Mouse (Mus musculus) v-Abl transformed pro-B cells (cell line): ENCODE data around the gene Usp29.
"Not testable (repeated sequence)": the region's sequence is repeated elsewhere in the genome, so short reads cannot be mapped to it uniquely, and the experiment has no call there.

ENCODE experiments used
- in situ Hi-C, 2 experiments: fragments of 400-800 bp; cut with MboI; formaldehyde crosslinking; loops; one replicate each; pipeline ENCODE4 v1.15.1; 2025; ENCODE audit not compliant: unreplicated experiment in 2 of 2

Gene Usp29

GRCm38 (mm10) chr7:6866351-6866750, 136.0 kb downstream of the Usp29 start:
- in situ Hi-C loops = no loop called here

DNA sequence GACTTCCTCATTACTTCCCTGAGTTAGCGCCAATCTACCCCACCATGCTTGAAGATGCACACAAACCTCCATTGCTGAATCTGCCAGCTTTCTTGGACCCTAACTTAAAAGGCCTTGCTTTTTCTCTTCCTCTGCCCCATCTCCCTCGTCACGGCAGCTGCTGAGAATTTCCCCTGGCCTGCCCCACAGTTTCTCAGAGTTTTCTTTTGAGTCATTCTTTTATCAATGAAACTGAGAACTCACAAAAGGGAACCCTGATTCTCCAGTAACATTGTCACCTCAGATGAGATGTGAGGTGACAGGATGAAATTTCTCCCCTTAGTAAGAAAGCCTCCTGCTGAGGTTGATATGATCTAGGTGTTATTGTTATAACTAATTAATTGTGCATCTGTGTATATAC, 138.5 kb downstream of the Usp29 start:
- in situ Hi-C loops = no loop called here

DNA sequence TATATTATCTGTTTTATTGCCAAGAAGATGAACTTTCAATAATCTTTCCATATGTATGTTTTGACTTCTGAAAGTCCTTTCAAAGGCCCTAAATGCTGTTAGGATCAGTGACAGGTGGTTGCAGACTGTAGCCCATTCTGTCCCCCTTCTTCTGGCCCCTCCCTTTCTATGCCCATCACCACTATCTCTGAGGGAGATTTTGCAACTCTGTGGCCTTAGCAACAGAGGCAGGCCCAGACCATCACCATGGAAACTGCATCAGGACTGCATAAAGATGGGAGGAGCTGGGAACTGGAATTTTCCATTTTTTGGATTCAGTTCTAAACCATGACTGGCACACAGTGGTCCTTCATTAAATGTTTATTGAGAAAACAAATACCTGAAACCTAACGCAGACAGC, 139.2 kb downstream of the Usp29 start:
- in situ Hi-C loops = no loop called here

DNA sequence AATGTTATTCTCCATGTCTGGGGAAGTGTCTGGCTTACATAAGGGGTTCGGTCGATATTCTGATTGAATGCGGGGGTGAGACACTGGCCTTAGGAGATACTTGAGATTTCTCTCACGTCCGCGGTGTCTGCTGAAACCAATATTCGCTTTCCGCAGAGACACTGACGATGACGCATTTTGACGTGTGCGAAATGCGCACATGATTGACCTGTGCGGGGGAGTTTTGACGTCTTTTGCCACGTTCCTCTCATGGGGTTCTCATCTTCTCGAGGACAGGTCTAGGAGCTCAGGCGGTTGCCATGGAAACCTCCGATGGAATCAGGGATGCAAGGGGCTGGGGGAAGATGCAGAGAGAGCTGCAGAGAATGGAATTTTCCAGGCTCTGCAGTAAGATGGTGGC, 144.1 kb downstream of the Usp29 start:
- in situ Hi-C loops = no loop called here

DNA sequence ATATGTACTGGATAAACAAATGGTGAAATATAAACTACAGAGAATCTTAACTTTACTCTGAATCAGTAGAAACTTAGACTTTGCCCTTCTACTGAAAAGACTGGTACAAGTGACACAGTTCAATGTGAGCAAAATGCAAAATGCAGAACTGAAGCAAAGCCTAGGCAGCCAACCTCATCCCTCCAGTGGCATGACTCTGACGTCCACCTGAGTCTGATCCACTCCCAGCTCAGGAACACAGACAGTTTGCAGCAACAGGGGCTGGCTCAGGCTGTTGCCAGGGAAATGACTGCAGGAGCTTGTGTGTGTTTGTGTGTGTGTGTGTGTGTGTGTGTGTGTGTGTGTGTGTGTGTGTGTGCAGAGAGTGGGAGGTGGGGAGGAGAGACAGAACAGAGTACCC, 147.8 kb downstream of the Usp29 start:
- in situ Hi-C loops = no loop called here

DNA sequence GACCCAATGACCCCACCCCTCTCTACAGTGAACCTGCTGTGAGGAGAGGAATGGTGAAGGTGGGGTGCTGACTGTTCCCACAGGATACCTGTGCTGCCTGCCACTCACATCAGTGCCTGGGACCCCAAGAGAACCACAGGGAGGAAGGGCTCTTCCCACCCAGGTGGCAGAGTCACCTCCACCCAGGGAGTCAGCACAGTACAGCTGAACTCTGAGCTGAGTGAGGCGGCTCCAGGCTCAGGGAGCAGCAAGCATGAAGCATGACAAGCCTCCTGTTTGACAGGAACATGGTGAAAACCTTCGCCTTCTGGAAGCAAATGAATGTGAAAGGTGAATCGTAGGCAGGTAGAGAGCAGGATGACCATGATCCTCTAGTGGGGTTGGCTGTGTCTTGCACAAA, 148.5 kb downstream of the Usp29 start:
- in situ Hi-C loops = not testable (repeated sequence)

- in situ Hi-C loops = no loop called here
Observed at GRCm38 (mm10) chr7:6879512-6880164, 149.3 kb downstream of the Usp29 start.

DNA sequence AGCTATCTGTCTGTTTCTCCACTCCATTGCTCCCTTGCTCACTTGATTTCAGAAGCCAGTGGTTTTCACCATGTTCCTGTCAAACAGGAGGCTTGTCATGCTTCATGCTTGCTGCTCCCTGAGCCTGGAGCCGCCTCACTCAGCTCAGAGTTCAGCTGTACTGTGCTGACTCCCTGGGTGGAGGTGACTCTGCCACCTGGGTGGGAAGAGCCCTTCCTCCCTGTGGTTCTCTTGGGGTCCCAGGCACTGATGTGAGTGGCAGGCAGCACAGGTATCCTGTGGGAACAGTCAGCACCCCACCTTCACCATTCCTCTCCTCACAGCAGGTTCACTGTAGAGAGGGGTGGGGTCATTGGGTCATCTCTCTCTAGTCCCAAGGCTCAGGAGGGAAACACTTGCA, 150.5 kb downstream of the Usp29 start:
- in situ Hi-C loops = not testable (repeated sequence)

- in situ Hi-C loops = no loop called here
Observed at GRCm38 (mm10) chr7:6881473-6882046, 151.2 kb downstream of the Usp29 start.

DNA sequence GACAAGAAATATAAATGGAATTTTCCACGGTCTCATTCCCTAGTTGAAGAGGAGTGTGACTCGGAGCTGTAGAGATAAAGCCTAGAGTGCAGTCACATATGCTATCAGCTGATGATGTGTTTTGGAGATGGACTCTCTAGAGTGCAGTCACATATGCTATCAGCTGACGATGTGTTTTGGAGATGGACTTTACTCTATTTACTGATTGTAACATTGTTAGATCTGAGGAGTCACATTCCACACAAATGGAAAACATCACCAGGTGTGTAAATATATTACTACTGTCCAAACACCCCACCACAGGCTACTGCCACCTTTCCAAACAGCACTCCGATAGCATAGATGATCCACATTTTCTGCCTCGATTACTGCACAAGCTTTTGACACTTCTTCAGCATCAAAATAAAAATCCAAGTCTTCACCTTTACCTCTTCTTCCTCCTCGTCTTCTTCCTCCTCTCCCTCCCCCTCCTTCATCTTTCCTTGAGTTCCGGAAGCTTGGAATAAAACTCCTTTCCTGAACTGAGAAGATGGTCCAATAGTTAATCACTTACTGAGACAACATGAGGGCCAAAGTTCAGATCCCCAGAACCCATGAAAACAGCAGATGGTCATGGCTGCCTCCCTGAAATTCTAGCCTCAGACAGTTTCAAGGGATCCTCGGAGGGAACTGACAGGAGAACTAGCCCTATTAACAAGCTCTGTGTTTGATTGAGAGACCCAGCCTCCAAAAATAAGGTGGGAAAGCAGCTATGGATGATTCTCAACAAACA, 153.2 kb downstream of the Usp29 start:
- in situ Hi-C loops = no loop called here

DNA sequence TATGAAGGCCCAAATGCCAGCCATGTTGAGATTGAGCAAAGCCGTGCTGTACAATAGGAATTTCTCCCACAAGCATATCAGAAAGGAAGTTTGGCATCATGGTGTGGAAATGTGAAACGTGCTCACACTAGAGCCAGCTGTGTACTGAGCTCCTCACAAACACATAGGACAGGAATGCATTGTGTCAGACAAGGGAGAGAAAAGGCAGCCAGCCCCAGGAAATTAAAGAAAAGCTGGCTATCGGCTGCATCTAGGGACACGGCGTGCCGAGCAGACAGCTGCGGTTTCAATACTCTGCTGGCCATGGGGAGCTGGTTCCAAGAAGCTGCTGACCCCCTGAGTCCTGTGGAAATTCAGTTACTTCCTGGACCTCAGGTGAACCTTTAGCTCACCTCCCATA, 155.0 kb downstream of the Usp29 start:
- in situ Hi-C loops = loop anchor here in 1 of 2 experiments (5.0 kb wide), 1 partner anchor 48 kb away; no protein-coding TSS in a partner anchor

DNA sequence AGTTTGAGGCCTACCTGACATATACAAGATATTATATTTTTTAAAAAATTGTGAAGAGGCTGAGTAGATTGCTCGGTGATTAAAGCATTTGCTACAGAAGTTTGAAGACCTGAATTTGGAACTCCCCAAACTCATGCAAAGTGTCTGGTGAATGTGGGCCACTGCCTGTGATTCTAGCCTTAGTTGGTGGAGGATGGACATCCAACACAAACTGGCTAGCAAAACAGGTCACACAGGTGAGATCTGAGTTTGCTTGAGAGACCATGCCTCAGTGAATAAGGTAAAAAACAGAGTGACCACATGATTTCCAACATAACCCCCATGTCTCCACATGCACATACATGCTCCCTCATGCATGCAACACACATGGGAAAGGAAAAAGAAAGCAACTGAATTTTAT, 156.5 kb downstream of the Usp29 start:
- in situ Hi-C loops = loop anchor here in 1 of 2 experiments (5.0 kb wide), 1 partner anchor 50 kb away; no protein-coding TSS in a partner anchor

DNA sequence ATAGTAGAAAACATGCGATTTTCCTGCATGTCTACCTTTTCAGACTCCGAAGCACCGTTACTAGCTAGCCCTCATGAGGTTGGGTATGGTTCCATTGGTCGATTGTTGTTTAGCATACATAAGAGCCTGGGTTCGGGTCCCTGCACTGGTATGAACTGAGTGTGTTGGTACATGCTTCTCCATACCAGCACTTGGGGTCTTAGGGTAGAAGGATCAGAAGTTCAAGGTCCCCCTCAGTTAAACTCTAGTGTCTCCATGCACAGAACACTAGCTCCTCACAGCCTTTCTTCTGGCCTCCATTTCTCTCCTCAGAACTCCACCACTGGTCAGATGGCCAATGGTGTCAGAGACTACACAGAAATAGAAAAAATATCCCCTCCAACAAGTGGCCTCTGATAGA, 159.5 kb downstream of the Usp29 start:
- in situ Hi-C loops = loop anchor here in 1 of 2 experiments (5.0 kb wide), 1 partner anchor 53 kb away; no protein-coding TSS in a partner anchor

GRCm38 (mm10) chr7:6891206-6891605, 160.8 kb downstream of the Usp29 start:
- in situ Hi-C loops = no loop called here

- in situ Hi-C loops = not testable (repeated sequence)
Observed at GRCm38 (mm10) chr7:6897021-6897420, 166.6 kb downstream of the Usp29 start.

DNA sequence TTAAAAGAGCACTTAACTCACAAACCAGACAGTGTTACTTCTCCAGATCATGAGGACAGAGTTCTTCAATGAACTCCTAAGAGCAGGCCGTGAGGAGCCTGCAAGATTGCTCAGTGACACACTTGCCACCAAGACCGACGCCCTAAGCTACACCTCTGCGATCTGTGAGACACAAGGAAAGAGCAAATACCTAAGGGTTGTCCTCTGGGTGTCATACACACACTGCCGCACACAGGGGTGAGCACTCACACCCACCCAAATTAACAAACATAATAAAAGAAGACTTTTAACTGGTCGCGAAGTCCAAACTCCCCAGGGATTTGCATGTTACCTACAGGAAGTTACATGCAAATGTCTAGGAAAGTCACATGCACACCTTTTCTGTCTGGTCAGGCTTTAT, 170.3 kb downstream of the Usp29 start:
- in situ Hi-C loops = no loop called here

DNA sequence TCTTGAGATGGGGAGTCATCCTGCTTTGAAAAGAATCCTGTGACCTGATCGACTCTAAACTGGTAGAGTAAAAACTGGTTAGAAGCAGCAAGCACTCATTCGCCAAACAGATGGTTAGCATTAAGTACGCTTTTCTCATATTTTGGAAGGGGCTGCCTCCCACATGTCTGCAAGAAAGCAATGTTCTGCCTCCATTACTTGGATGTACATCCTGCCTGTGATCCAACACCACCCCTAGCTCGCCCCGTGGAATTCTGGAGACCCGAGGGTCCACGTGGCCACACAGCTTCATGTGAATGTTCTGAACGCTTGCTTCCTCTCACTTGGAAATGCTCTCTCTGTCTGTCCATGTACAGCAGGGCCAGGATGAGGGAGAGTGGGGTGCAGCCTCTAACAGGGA, 173.1 kb downstream of the Usp29 start:
- in situ Hi-C loops = no loop called here

DNA sequence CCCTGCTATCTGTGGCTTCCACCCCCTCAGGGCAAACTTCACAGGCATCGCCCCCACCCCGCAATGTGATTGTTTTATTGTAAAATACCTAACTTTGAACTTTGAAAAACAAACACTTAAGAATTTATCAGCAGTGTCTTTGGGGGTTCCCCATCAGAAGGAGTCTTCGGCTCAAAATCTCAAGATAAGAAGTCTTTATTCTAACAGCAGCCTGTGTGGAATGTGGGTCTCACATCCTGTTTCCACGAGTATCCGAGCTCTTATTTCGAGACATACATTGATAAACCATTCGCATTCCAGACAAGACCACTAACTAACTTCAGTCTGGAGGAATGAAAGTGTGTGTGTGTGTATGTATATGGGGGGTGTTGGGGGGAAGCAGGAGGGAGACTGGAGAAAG, 180.1 kb downstream of the Usp29 start:
- in situ Hi-C loops = no loop called here

DNA sequence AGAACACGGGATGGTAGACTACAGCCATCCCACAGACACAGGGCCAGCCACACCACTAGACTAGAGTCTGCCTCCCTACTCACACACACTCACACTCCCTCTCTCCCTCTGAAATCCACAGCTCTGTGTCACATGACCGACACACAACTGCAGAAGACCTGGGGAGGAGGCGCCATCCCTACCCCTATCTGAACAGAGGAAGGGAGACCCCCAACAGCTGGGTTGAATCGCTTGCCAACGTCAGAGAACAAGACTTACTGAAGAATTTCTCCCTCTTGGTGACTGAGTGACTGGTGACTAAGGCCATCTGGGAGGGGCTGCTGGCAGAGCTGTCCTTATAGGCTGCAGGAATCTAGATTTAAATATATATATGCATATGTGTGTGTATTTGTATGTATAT, 181.4 kb downstream of the Usp29 start:
- in situ Hi-C loops = no loop called here

DNA sequence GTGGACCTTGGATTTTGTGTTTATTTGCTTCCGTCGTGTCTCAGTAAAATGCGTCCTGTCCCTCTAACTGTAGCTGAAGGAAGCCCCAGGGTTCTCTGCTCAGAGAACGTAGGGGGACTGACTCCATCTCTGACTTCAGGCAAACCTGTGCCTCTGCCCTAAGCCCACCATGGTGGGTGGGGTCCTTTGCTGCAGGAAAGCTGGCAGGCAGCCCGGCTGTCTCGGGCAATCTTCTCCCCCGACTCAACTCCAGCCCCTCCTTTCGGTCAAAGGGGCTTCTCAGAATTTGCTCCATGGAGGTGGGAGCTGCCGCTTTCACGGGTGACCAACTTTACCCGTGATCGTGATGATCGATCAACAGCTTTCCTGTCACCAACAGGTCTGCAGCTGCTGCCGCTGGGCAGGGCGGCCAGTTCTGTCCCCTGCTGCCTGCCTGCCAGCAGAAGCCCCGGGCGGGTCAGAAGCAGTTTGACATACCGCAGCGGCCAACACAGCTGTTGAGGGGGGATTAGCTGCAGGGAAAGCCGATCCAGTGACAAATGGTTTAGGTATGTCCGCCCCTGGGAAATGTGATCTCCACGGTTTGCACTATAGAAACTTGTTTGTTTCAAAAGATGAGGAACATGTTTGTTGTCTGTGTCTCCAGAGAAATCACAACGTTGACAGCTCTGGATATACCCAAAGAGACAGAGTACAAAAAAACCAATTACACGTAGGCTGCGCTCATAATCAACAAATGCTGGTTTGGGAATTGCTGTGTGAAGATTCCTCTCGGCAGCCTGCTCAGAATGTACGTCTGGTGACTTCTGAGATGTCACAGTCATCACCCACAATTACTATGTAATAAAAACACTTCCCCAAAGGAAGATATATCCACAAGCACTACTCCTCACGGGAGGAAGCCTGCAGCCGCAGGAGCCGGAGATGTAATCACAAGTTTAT, 183.3 kb downstream of the Usp29 start:
- in situ Hi-C loops = no loop called here

DNA sequence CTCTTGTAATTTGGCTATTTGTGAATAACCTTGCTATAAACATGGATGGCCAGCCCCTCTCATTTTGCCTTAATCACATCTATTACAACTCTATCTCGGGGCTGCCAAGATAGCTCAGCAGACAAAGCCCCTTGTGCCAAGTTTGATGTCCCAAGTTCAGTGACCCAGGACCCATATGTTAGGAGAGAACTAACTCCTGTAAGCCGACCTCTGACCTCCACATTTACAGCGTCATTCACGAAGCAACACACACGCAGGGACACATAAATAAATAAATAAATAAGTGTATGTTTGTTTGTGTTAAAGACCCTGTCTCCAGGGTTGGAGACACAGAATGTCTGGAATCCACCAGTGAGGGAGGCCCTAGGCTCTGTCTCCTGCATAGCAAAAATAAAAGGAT, 186.7 kb downstream of the Usp29 start:
- in situ Hi-C loops = no loop called here
